Mouse (Mus musculus): Measurements from ENCODE around the gene Ddx25. TPM values are rescaled to one million over a fixed set of nuclear protein-coding genes. Genes with fewer than 3 reads are reported as not detected.

Ddx25 gene
- polyA plus RNA-seq, 1 experiment from 2014 or later, result 25.8 TPM

Other genes with a start within 250 kb of the Ddx25 start
- gene Cdon, start 137.4 kb downstream of the Ddx25 start, polyA plus RNA-seq (2015; fragmentation: Nextera tagmentation; extraction: Ambion mirVana), result 3.5 and 4.0 TPM in 2 replicates
- gene Gm1113, start 40.3 kb downstream of the Ddx25 start, polyA plus RNA-seq (2015; fragmentation: Nextera tagmentation; extraction: Ambion mirVana), result not detected in 2 replicates
- 15.9 and 17.7 TPM in 2 replicates for gene Pus3, start 67 bp upstream of the Ddx25 start, polyA plus RNA-seq (2015; fragmentation: Nextera tagmentation; extraction: Ambion mirVana)
- 1.1 and 1.6 TPM in 2 replicates for gene Pate2, start 11.8 kb upstream of the Ddx25 start, polyA plus RNA-seq (2015; fragmentation: Nextera tagmentation; extraction: Ambion mirVana)
- 18.6 and 21.2 TPM in 2 replicates for gene Hyls1, start 11.9 kb upstream of the Ddx25 start, polyA plus RNA-seq (2015; fragmentation: Nextera tagmentation; extraction: Ambion mirVana)
- not detected in 2 replicates for gene Pate4, start 53.4 kb upstream of the Ddx25 start, polyA plus RNA-seq (2015; fragmentation: Nextera tagmentation; extraction: Ambion mirVana)
- gene Pate3, start 89.7 kb upstream of the Ddx25 start, polyA plus RNA-seq (2015; fragmentation: Nextera tagmentation; extraction: Ambion mirVana), result not detected in 2 replicates
- not detected in 2 replicates for gene Pate1, start 128.9 kb upstream of the Ddx25 start, polyA plus RNA-seq (2015; fragmentation: Nextera tagmentation; extraction: Ambion mirVana)
- gene Gm17677, start 182.5 kb upstream of the Ddx25 start, polyA plus RNA-seq (2015; fragmentation: Nextera tagmentation; extraction: Ambion mirVana), result not detected in 2 replicates
- not detected in 2 replicates for gene Gm17727, start 219.6 kb upstream of the Ddx25 start, polyA plus RNA-seq (2015; fragmentation: Nextera tagmentation; extraction: Ambion mirVana)
- not detected in 2 replicates for gene Gm27235, start 231.6 kb upstream of the Ddx25 start, polyA plus RNA-seq (2015; fragmentation: Nextera tagmentation; extraction: Ambion mirVana)
- gene D730048I06Rik, start 231.6 kb upstream of the Ddx25 start, polyA plus RNA-seq (2015; fragmentation: Nextera tagmentation; extraction: Ambion mirVana), result not detected in 2 replicates

Data from neural tube, embryonic 13.5 days (tissue).